Mouse (Mus musculus): ENCODE measurements at regions not wholly inside any gene's neighbourhood (a gene's known extent, or its start where the extent isn't known, plus 50 kb on each side); places are given as distances from the start of the nearest gene placed in this dataset.

GRCm38 (mm10) chr13:116243272-116243784, 66.2 kb downstream of the Isl1 start:
- H3K4me3 ChIP-seq = no peak overlapping the region
- WGBS = 93% methylated on average over 11 of the region's 11 CpGs
- H3K9me3 ChIP-seq = no peaks in the 10 kb centered on the region
- H3K36me3 ChIP-seq (replicated peaks) = no peaks in the 10 kb centered on the region
- DNase-seq (ENCODE audit: extremely low spot score, low spot score) = no peak
- H3K27ac ChIP-seq = no peak overlapping the region
- H3K27me3 ChIP-seq (ENCODE audit: poor library complexity, severe bottlenecking) = no peaks in the 10 kb centered on the region
- 0 out of 2 replicates have a peak, but pooled peaks cover 5% of the 10 kb centered on the region for H3K4me1 ChIP-seq

GRCm38 (mm10) chr13:116215101-116215500, 94.4 kb downstream of the Isl1 start:
- WGBS = 53% methylated on average over 3 of the region's 3 CpGs
- no peaks in the 10 kb centered on the region for H3K9me3 ChIP-seq
- no peaks in the 10 kb centered on the region for H3K27me3 ChIP-seq (ENCODE audit: poor library complexity, severe bottlenecking)
- no peak overlapping the region for H3K27ac ChIP-seq
- 0 out of 2 replicates have a peak, but pooled peaks cover 3% of the 10 kb centered on the region for H3K4me1 ChIP-seq
- H3K4me3 ChIP-seq = no peak overlapping the region
- no peaks in the 10 kb centered on the region for H3K36me3 ChIP-seq (replicated peaks)
- DNase-seq (ENCODE audit: extremely low spot score, low spot score) = no peak

GRCm38 (mm10) chr13:116213843-116214829, 95.4 kb downstream of the Isl1 start:
- no peak overlapping the region for H3K4me3 ChIP-seq
- no peak for DNase-seq (ENCODE audit: extremely low spot score, low spot score)

GRCm38 (mm10) chr13:116201177-116201920, 108.1 kb downstream of the Isl1 start:
- no peaks in the 10 kb centered on the region for H3K36me3 ChIP-seq (replicated peaks)
- 3% methylated on average over 11 of the region's 11 CpGs for WGBS
- no peaks in the 10 kb centered on the region for H3K9me3 ChIP-seq
- peak overlapping the region; percentile 34 for H3K4me3 ChIP-seq
- no peaks in the 10 kb centered on the region for H3K27me3 ChIP-seq (ENCODE audit: poor library complexity, severe bottlenecking)
- H3K27ac ChIP-seq = peak overlapping the region; percentile 62; the same call in 1 of the 2 replicates
- H3K4me1 ChIP-seq = peaks cover 9% of the 10 kb centered on the region
- peak; percentile 26 for DNase-seq (ENCODE audit: extremely low spot score, low spot score)

More at GRCm38 (mm10) chr13:116213843-116214829, 95.4 kb downstream of the Isl1 start:
- no peaks in the 10 kb centered on the region for H3K27me3 ChIP-seq (ENCODE audit: poor library complexity, severe bottlenecking)
- H3K27ac ChIP-seq = no peak overlapping the region
- no peaks in the 10 kb centered on the region for H3K36me3 ChIP-seq (replicated peaks)
- H3K9me3 ChIP-seq = no peaks in the 10 kb centered on the region
- H3K4me1 ChIP-seq = 0 out of 2 replicates have a peak, but pooled peaks cover 3% of the 10 kb centered on the region
- WGBS = 44% methylated on average over 6 of the region's 6 CpGs

GRCm38 (mm10) chr13:116187059-116187458, 122.4 kb downstream of the Isl1 start:
- Histone ChIP-seq H3K4me1 (no peaks in the 10 kb centered on the region), H3K9me3 (no peaks in the 10 kb centered on the region), H3K27ac (no peak overlapping the region), H3K4me3 (no peak overlapping the region), H3K27me3 (ENCODE audit: poor library complexity, severe bottlenecking) (no peaks in the 10 kb centered on the region), H3K36me3 (replicated peaks) (no peaks in the 10 kb centered on the region)
- WGBS = 76% methylated on average over 7 of the region's 7 CpGs
- no peak for DNase-seq (ENCODE audit: extremely low spot score, low spot score)

GRCm38 (mm10) chr13:116177781-116178180, 131.7 kb downstream of the Isl1 start:
- Histone ChIP-seq H3K27ac (no peak overlapping the region), H3K4me1 (peaks cover 18% of the 10 kb centered on the region), H3K4me3 (no peak overlapping the region), H3K27me3 (ENCODE audit: poor library complexity, severe bottlenecking) (peaks cover 61% of the 10 kb centered on the region), H3K9me3 (no peaks in the 10 kb centered on the region), H3K36me3 (replicated peaks) (no peaks in the 10 kb centered on the region)
- WGBS = 15% methylated on average over 3 of the region's 3 CpGs
- no peak for DNase-seq (ENCODE audit: extremely low spot score, low spot score)

- H3K4me3 ChIP-seq = no peak overlapping the region
- no peak for DNase-seq (ENCODE audit: extremely low spot score, low spot score)
- H3K27me3 ChIP-seq (ENCODE audit: poor library complexity, severe bottlenecking) = peaks cover 80% of the 10 kb centered on the region
- no peak overlapping the region for H3K27ac ChIP-seq
- H3K4me1 ChIP-seq = peaks cover 18% of the 10 kb centered on the region
- no peaks in the 10 kb centered on the region for H3K9me3 ChIP-seq
- H3K36me3 ChIP-seq (replicated peaks) = no peaks in the 10 kb centered on the region
- WGBS = 14% methylated on average over 3 of the region's 3 CpGs
Observed at GRCm38 (mm10) chr13:116174976-116175375, 134.5 kb downstream of the Isl1 start.

GRCm38 (mm10) chr13:116173866-116174265, 135.6 kb downstream of the Isl1 start:
- 61% methylated on average over 2 of the region's 2 CpGs for whole genome bisulfite sequencing
- DNase-seq (ENCODE audit: extremely low spot score, low spot score) = no peak
- H3K9me3 ChIP-seq = no peaks in the 10 kb centered on the region
- peaks cover 18% of the 10 kb centered on the region for H3K4me1 ChIP-seq
- no peak overlapping the region for H3K4me3 ChIP-seq
- no peaks in the 10 kb centered on the region for H3K36me3 ChIP-seq (replicated peaks)
- no peak overlapping the region for H3K27ac ChIP-seq
- peaks cover 81% of the 10 kb centered on the region for H3K27me3 ChIP-seq (ENCODE audit: poor library complexity, severe bottlenecking)

GRCm38 (mm10) chr13:116143022-116143421, 166.5 kb downstream of the Isl1 start:
- 90% methylated on average over 5 of the region's 5 CpGs for WGBS
- Histone ChIP-seq H3K27ac (no peak overlapping the region), H3K9me3 (no peaks in the 10 kb centered on the region), H3K4me3 (no peak overlapping the region), H3K27me3 (ENCODE audit: poor library complexity, severe bottlenecking) (no peaks in the 10 kb centered on the region), H3K36me3 (replicated peaks) (no peaks in the 10 kb centered on the region), H3K4me1 (no peaks in the 10 kb centered on the region)
- DNase-seq (ENCODE audit: extremely low spot score, low spot score) = no peak

GRCm38 (mm10) chr13:116118664-116119063, 190.8 kb downstream of the Isl1 start:
- Histone ChIP-seq H3K9me3 (no peaks in the 10 kb centered on the region), H3K27me3 (ENCODE audit: poor library complexity, severe bottlenecking) (no peaks in the 10 kb centered on the region), H3K36me3 (replicated peaks) (no peaks in the 10 kb centered on the region), H3K27ac (no peak overlapping the region), H3K4me3 (no peak overlapping the region), H3K4me1 (no peaks in the 10 kb centered on the region)
- WGBS = 100% methylated on average over 1 of the region's 1 CpGs
- DNase-seq (ENCODE audit: extremely low spot score, low spot score) = no peak

- H3K4me1 ChIP-seq = no peaks in the 10 kb centered on the region
- H3K4me3 ChIP-seq = no peak overlapping the region
- no peaks in the 10 kb centered on the region for H3K9me3 ChIP-seq
- H3K27me3 ChIP-seq (ENCODE audit: poor library complexity, severe bottlenecking) = no peaks in the 10 kb centered on the region
- WGBS = 85% methylated on average over 7 of the region's 7 CpGs
- no peak overlapping the region for H3K27ac ChIP-seq
- no peak for DNase-seq (ENCODE audit: extremely low spot score, low spot score)
- H3K36me3 ChIP-seq (replicated peaks) = no peaks in the 10 kb centered on the region
Observed at GRCm38 (mm10) chr13:116111032-116111808, 198.3 kb downstream of the Isl1 start.

GRCm38 (mm10) chr13:116110578-116110977, 198.9 kb downstream of the Isl1 start:
- H3K27me3 ChIP-seq (ENCODE audit: poor library complexity, severe bottlenecking) = no peaks in the 10 kb centered on the region
- 98% methylated on average over 2 of the region's 2 CpGs for WGBS
- no peak for DNase-seq (ENCODE audit: extremely low spot score, low spot score)

More at GRCm38 (mm10) chr13:116110578-116110977, 198.9 kb downstream of the Isl1 start:
- Histone ChIP-seq H3K4me3 (no peak overlapping the region), H3K36me3 (replicated peaks) (no peaks in the 10 kb centered on the region), H3K27ac (no peak overlapping the region), H3K4me1 (no peaks in the 10 kb centered on the region), H3K9me3 (no peaks in the 10 kb centered on the region)
